Comparison of ENCODE assay signal across 8 mouse cellular contexts in the genomic region with DNA sequence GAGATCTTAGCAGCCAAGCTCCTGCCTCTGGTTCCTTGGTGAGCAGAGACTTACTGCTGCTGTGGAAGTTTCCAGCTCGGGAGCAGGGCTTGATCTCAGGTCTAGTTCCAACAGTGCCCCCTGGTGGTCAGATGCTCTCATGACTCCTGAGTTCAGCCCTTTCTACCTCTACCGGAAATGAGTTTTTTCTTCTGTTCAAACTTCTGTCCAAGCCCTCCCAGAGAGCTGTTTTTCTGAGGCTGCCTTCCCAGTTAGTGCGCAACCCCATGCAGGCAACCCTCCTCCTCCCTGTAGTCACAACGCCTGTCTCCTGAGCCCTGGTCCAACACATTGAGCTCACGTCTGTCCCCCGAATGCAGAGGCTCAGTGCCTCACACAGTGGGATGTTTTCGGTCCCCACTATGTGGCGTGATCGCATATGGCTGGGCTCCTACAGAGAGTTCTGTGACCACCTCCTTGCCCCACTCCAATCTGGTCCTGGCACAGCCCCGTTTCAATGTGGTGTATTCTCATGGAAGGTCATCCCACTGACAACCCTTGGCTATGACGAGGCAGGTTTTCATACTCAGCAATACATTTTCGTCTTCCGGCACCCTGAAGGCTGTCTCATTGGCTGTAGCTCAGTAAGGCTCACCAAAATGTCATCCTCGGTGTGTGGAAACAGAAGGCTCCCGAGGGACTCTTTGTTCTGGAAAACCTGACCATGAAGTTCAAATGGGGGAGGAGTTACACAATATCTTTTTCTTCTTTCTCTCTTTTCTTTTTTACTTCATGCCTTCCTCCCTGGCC. TPM values are rescaled to one million over a fixed set of nuclear protein-coding genes. Genes with fewer than 3 reads are reported as not detected.
DNase-seq lines count a peak whose midpoint lies in the region; ATAC-seq and TF ChIP-seq lines count a peak whose summit lies in the region.

No protein-coding gene starts in this region.

- no peaks in the 10 kb centered on the region for H3K36me3 ChIP-seq in ES-Bruce4 (ENCODE audit: control insufficient read depth, insufficient read depth, low read length, poor library complexity, severe bottlenecking)
- H3K36me3 ChIP-seq in lung, embryonic 14.5 days (ENCODE audit: insufficient read depth) = no peaks in the 10 kb centered on the region

- no peaks in the 10 kb centered on the region; the same call in 1 of the 2 replicates for H3K9me3 ChIP-seq in ES-Bruce4 (replicated peaks; ENCODE audit: control insufficient read depth, insufficient read depth, low read length, poor library complexity, severe bottlenecking)
- H3K9me3 ChIP-seq in lung, embryonic 14.5 days (ENCODE audit: low read depth, low read length) = no peaks in the 10 kb centered on the region

- 51% methylated on average over 15 of the region's 15 CpGs for WGBS in lung, embryonic 14.5 days

- no peak overlapping the region for H3K4me3 ChIP-seq in ES-Bruce4 (ENCODE audit: low read depth, low read length)
- no peak overlapping the region for H3K4me3 ChIP-seq in layer of hippocampus, adult 2 months
- no peak overlapping the region for H3K4me3 ChIP-seq in lung, embryonic 14.5 days (ENCODE audit: low read depth, low read length)

- no peak for TF ChIP-seq EP300 in ES-Bruce4 (IDR thresholded peaks at IDR 0.05; ENCODE audit: insufficient read depth, low read depth, low read length)

- ATAC-seq in lung, embryonic 14.5 days (ENCODE audit: insufficient read depth) = peak; percentile 50

- H3K27ac ChIP-seq in ES-Bruce4 (ENCODE audit: insufficient read depth, low read length) = no peak overlapping the region
- peak overlapping the region; percentile 81 for H3K27ac ChIP-seq in layer of hippocampus, adult 2 months
- H3K27ac ChIP-seq in lung, embryonic 14.5 days (ENCODE audit: low read depth) = peak overlapping the region; percentile 80

- peak; percentile 83 for TF ChIP-seq CTCF in ES-Bruce4 (IDR thresholded peaks at IDR 0.05; ENCODE audit: low read depth, low read length)
- TF ChIP-seq CTCF in layer of hippocampus, adult 2 months (conservative IDR thresholded peaks at IDR 0.05) = peak; percentile 93
- TF ChIP-seq CTCF in lung, embryonic 14.5 days (IDR thresholded peaks at IDR 0.05; ENCODE audit: low read depth) = peak; percentile 92

- peak; percentile 56 for DNase-seq in brain, embryonic 18.5 days (ENCODE audit: low read depth, low spot score)
- peak; percentile 91 for DNase-seq in fibroblast of lung, adult 2 months (ENCODE audit: low read depth)
- DNase-seq in heart, postnatal 25 days (ENCODE audit: low spot score) = peak; percentile 66
- DNase-seq in layer of hippocampus, adult 2 months (ENCODE audit: low spot score in 2 of 2) = peak; percentile 90 to 96
- DNase-seq in lung, embryonic 14.5 days = peak; percentile 97
- DNase-seq in retina, embryonic 14.5 days (ENCODE audit: low spot score) = peak; percentile 97
- peak; percentile 84 to 86 for DNase-seq in thymus, postnatal 36 days

- TF ChIP-seq POLR2A in ES-Bruce4 (IDR thresholded peaks at IDR 0.05; ENCODE audit: insufficient read depth, low read length) = no peak

- intact Hi-C loops in heart, postnatal 25 days (cut with DNase I) = loop anchor here (1.0 kb wide), 1 partner anchor 174 kb away; no protein-coding TSS in a partner anchor

- no peaks in the 10 kb centered on the region for H3K27me3 ChIP-seq in ES-Bruce4 (ENCODE audit: control insufficient read depth, insufficient read depth, low read length, poor library complexity, severe bottlenecking)
- no peaks in the 10 kb centered on the region for H3K27me3 ChIP-seq in lung, embryonic 14.5 days (ENCODE audit: insufficient read depth, low read length)

- no peaks in the 10 kb centered on the region for H3K4me1 ChIP-seq in ES-Bruce4 (ENCODE audit: control insufficient read depth, insufficient read depth, low read length)
- peaks cover 11% of the 10 kb centered on the region; the same call in 1 of the 2 replicates for H3K4me1 ChIP-seq in lung, embryonic 14.5 days (ENCODE audit: insufficient read depth)

- no peak overlapping the region for H3K4me2 ChIP-seq in lung, embryonic 14.5 days

- H3K9ac ChIP-seq in ES-Bruce4 (ENCODE audit: low read depth, poor library complexity, severe bottlenecking) = no peak overlapping the region
- H3K9ac ChIP-seq in lung, embryonic 14.5 days = no peak overlapping the region

RNA-seq across cellular contexts. Expression of a gene that starts 2.2 kb away (rescaled TPM):
- not detected in 2 replicates for polyA plus RNA-seq in ES-Bruce4 (2011; ENCODE audit: insufficient read depth, insufficient read length, low read depth, missing spikeins)
- total RNA-seq in heart, postnatal 25 days (2021) = not detected
- under 1 TPM; 0.34 to 0.79 TPM for total RNA-seq in layer of hippocampus, adult 2 months (2021)
- polyA plus RNA-seq in lung, embryonic 14.5 days (2014; fragmentation: Nextera tagmentation; extraction: Ambion mirVana) = 0.45 and 0.60 TPM in 2 replicates

RNA-seq across cellular contexts. Expression of a gene that starts 4.2 kb away (rescaled TPM):
- polyA plus RNA-seq in ES-Bruce4 (2011; ENCODE audit: insufficient read depth, insufficient read length, low read depth, missing spikeins) = not detected in 2 replicates
- total RNA-seq in heart, postnatal 25 days (2021) = 1 to 10 TPM; 7.4 to 9.4 TPM
- 10 to 100 TPM; 29.9 to 33.9 TPM for total RNA-seq in layer of hippocampus, adult 2 months (2021)
- 3.1 and 3.6 TPM in 2 replicates for polyA plus RNA-seq in lung, embryonic 14.5 days (2014; fragmentation: Nextera tagmentation; extraction: Ambion mirVana)

RNA-seq across cellular contexts. Expression of a gene that starts 53.2 kb away (rescaled TPM):
- 21.5 and 22.1 TPM in 2 replicates for polyA plus RNA-seq in ES-Bruce4 (2011; ENCODE audit: insufficient read depth, insufficient read length, low read depth, missing spikeins)
- total RNA-seq in heart, postnatal 25 days (2021) = 10 to 100 TPM; 21.3 to 21.6 TPM
- 10 to 100 TPM; 45.3 to 49.0 TPM for total RNA-seq in layer of hippocampus, adult 2 months (2021)
- polyA plus RNA-seq in lung, embryonic 14.5 days (2014; fragmentation: Nextera tagmentation; extraction: Ambion mirVana) = 36.4 and 36.9 TPM in 2 replicates
